Mouse (Mus musculus): ENCODE measurements at regions not wholly inside any gene's neighbourhood (a gene's known extent, or its start where the extent isn't known, plus 50 kb on each side); places are given as distances from the start of the nearest gene placed in this dataset.

GRCm38 (mm10) chr3:60323514-60323913 lies 149.1 kb upstream of the Mbnl1 start:
- TF ChIP-seq CTCF (IDR thresholded peaks at IDR 0.05; ENCODE audit: borderline replicate concordance, control insufficient read depth, extremely low read depth, insufficient read depth, low read length, poor library complexity): no peak
- no peak for TF ChIP-seq POLR2A (IDR thresholded peaks at IDR 0.05; ENCODE audit: control insufficient read depth, extremely low read depth, insufficient read depth, low read length, poor library complexity)

Data from thymus, adult 2 months (tissue).